Mouse (Mus musculus): ENCODE measurements around the gene Pygb.

- peak; percentile 38; the same call in 1 of the 2 replicates for TF ChIP-seq CTCF (IDR thresholded peaks at IDR 0.05; ENCODE audit: low read depth)
- TF ChIP-seq EP300 (IDR thresholded peaks at IDR 0.05; ENCODE audit: low read depth): no peak
Observed at GRCm38 (mm10) chr2:150803035-150803434, 16.5 kb downstream of the Pygb start.
